Mouse (Mus musculus) heart, postnatal 0 days (tissue): ENCODE measurements at regions not wholly inside any gene's neighbourhood (a gene's known extent, or its start where the extent isn't known, plus 50 kb on each side); places are given as distances from the start of the nearest gene placed in this dataset.

Experiments used
- ATAC-seq: fragments of 200-750 bp; cut with Nextera tagmentation; 2 replicates; pipeline ENCODE4 v1.8.0; 2017; ENCODE audit warnings: low read depth, moderate number of reproducible peaks, moderate library complexity; ENCODE audit not compliant: insufficient read depth
- DNase-seq: peaks from one replicate; pipeline ENCODE4 v3.0.0-alpha.2; 2016; ENCODE audit warnings: low spot score
- H3K27ac ChIP-seq: fragments of 300-500 bp; sonication (generic); 2 replicates; pipeline ENCODE4 v1.5.1; 2014; ENCODE audit warnings: low read depth, mild to moderate bottlenecking
- H3K27me3 ChIP-seq: fragments of 300-500 bp; sonication (generic); 2 replicates; pipeline ENCODE4 v1.6.1; 2014; ENCODE audit warnings: low read length, mixed read lengths; ENCODE audit not compliant: control insufficient read depth, insufficient read depth
- H3K36me3 ChIP-seq: fragments of 300-500 bp; sonication (generic); replicated peaks from 2 replicates; pipeline ENCODE4 v1.6.1; 2014; ENCODE audit warnings: low read length, mixed read lengths; ENCODE audit not compliant: control insufficient read depth, insufficient read depth
- H3K4me1 ChIP-seq: fragments of 300-500 bp; sonication (generic); 2 replicates; pipeline ENCODE4 v1.6.1; 2014; ENCODE audit warnings: antibody characterized with exemption; ENCODE audit not compliant: control insufficient read depth, insufficient read depth
- H3K4me2 ChIP-seq: fragments of 300-500 bp; sonication (generic); 2 replicates; pipeline ENCODE4 v1.6.1; 2014; ENCODE audit warnings: low read depth, mild to moderate bottlenecking, low read length, moderate library complexity
- H3K4me3 ChIP-seq: fragments of 300-500 bp; sonication (generic); 2 replicates; pipeline ENCODE4 v1.5.1; 2014; ENCODE audit warnings: low read depth, low read length
- H3K9ac ChIP-seq: fragments of 300-500 bp; sonication (generic); replicated peaks from 2 replicates; pipeline ENCODE4 v1.6.1; 2014; ENCODE audit warnings: low read depth, low read length, mixed read lengths
- H3K9me3 ChIP-seq: fragments of 300-500 bp; sonication (generic); replicated peaks from 2 replicates; pipeline ENCODE4 v1.6.1; 2016; ENCODE audit warnings: low read length; ENCODE audit not compliant: control insufficient read depth
- CTCF ChIP-seq: IDR thresholded peaks from 2 replicates; pipeline ENCODE4 v1.5.1; 2016; ENCODE audit warnings: antibody characterized with exemption, control low read depth, low read depth
- EP300 ChIP-seq: IDR thresholded peaks from 2 replicates; pipeline ENCODE4 v1.6.1; 2016; ENCODE audit warnings: antibody characterized with exemption, low read depth
- WGBS: fragments of 180-500 bp; shearing (Covaris S2); extraction: QIAGEN DNeasy Blood & Tissue Kit; methylation state at CpG from one replicate; pipeline ENCODE4 v1.1.7; 2014; 5-methylcytosine and 5-hydroxymethylcytosine counted together

DNA sequence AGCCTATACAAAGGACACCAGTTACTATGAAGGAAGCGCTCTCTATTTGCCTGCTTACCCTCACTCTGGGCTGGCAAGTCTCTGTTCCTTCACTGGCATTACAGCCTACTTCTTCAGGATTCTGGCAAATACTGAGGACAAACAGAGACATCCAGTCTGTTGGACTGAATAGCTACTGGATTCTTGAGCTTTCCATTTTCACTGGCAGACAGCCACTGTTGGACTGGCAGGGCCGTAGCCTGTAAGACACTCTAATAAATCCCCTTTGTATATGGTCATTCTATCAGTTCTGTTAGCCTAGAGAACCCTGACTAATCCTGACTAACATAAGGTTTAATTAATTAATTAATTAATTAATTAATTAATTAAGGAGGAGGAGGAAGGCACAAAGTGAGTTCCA is 72.4 kb upstream of the Dhrs4 start:
- 97% methylated on average over 2 of the region's 2 CpGs for WGBS
- Histone ChIP-seq H3K27ac (no peak overlapping the region), H3K27me3 (no peaks in the 10 kb centered on the region), H3K4me2 (no peak overlapping the region), H3K9me3 (no peaks in the 10 kb centered on the region), H3K9ac (no peak overlapping the region), H3K4me1 (no peaks in the 10 kb centered on the region), H3K4me3 (no peak overlapping the region), H3K36me3 (no peaks in the 10 kb centered on the region)
- DNase-seq (no peak), ATAC-seq (no peak)
- TF ChIP-seq EP300 (no peak), CTCF (no peak)
